Mouse (Mus musculus) lung, postnatal 0 days (tissue): ENCODE results near the gene Gata1. TPM values are rescaled to one million over a fixed set of nuclear protein-coding genes. Genes with fewer than 3 reads are reported as not detected.

ENCODE experiments used
- ATAC-seq: fragments of 200-750 bp; cut with Nextera tagmentation; 2 replicates; pipeline ENCODE4 v1.8.0; 2017; ENCODE audit warnings: moderate library complexity
- DNase-seq: peaks from one replicate; pipeline ENCODE4 v3.0.0-alpha.2; 2016; ENCODE audit warnings: low spot score
- H3K27ac ChIP-seq: fragments of 300-500 bp; sonication (generic); 2 replicates; pipeline ENCODE4 v1.5.1; 2014; ENCODE audit warnings: antibody characterized with exemption, mild to moderate bottlenecking, low read length, mixed read lengths
- H3K27me3 ChIP-seq: fragments of 300-500 bp; sonication (generic); replicated peaks from 2 replicates; pipeline ENCODE4 v1.6.1; 2014; ENCODE audit warnings: low read length, mixed read lengths; ENCODE audit not compliant: insufficient read depth
- H3K36me3 ChIP-seq: fragments of 300-500 bp; sonication (generic); 2 replicates; pipeline ENCODE4 v1.6.1; 2014; ENCODE audit warnings: low read length, mixed read lengths; ENCODE audit not compliant: insufficient read depth
- H3K4me1 ChIP-seq: fragments of 300-500 bp; sonication (generic); 2 replicates; pipeline ENCODE4 v1.6.1; 2014; ENCODE audit warnings: antibody characterized with exemption, low read depth, low read length, mixed read lengths; ENCODE audit not compliant: insufficient read depth
- H3K4me2 ChIP-seq: fragments of 300-500 bp; sonication (generic); replicated peaks from 2 replicates; pipeline ENCODE4 v1.6.1; 2014; ENCODE audit warnings: low read depth, mild to moderate bottlenecking, low read length, moderate library complexity, mixed read lengths
- H3K4me3 ChIP-seq: fragments of 300-500 bp; sonication (generic); 2 replicates; pipeline ENCODE4 v1.5.1; 2014; ENCODE audit warnings: low read depth, low read length
- H3K9ac ChIP-seq: fragments of 300-500 bp; sonication (generic); replicated peaks from 2 replicates; pipeline ENCODE4 v1.6.1; 2014; ENCODE audit warnings: low read depth, mild to moderate bottlenecking
- H3K9me3 ChIP-seq: fragments of 300-500 bp; sonication (generic); 2 replicates; pipeline ENCODE4 v1.6.1; 2016; ENCODE audit warnings: low read length, mixed read lengths
- CTCF ChIP-seq: IDR thresholded peaks from 2 replicates; pipeline ENCODE4 v1.5.1; 2016; ENCODE audit warnings: antibody characterized with exemption, mild to moderate bottlenecking
- EP300 ChIP-seq: IDR thresholded peaks from 2 replicates; pipeline ENCODE4 v1.6.1; 2016; ENCODE audit warnings: antibody characterized with exemption, mild to moderate bottlenecking, control low read depth
- WGBS: fragments of 180-500 bp; shearing (Covaris S2); extraction: QIAGEN DNeasy Blood & Tissue Kit; methylation state at CpG from one replicate; pipeline ENCODE4 v1.1.7; 2014; 5-methylcytosine and 5-hydroxymethylcytosine counted together
- polyA plus RNA-seq: library from polyadenylated mRNA; unstranded; fragments of >200 nt; fragmentation: Nextera tagmentation; extraction: Ambion mirVana; gene quantifications from 2 replicates; pipeline ENCODE4 v1.2.1, GENCODE M21; 2015

Gene Gata1
- polyA plus RNA-seq, 1 experiment from 2014 or later: 2.0 TPM

GRCm38 (mm10) chrX:7947900-7948492 is 29.9 kb downstream of the Gata1 start:
- H3K9ac ChIP-seq: 0 out of 2 replicates have a peak overlapping the region, but pooled peaks have one; percentile 44
- H3K4me2 ChIP-seq: peak overlapping the region; percentile 51
- peak; percentile 99 for ATAC-seq
- peak; percentile 96 for DNase-seq
- H3K27me3 ChIP-seq: no peaks in the 10 kb centered on the region
- H3K27ac ChIP-seq: no peak overlapping the region
- peak overlapping the region; percentile 36 for H3K4me3 ChIP-seq
- WGBS: 16% methylated on average over 34 of the region's 38 CpGs
- H3K9me3 ChIP-seq: no peaks in the 10 kb centered on the region
- H3K4me1 ChIP-seq: no peaks in the 10 kb centered on the region
- TF ChIP-seq CTCF: no peak
- TF ChIP-seq EP300: no peak
- no peaks in the 10 kb centered on the region for H3K36me3 ChIP-seq

- Histone ChIP-seq H3K4me2 (peak within 1 kb of the TSS; percentile 51), H3K4me3 (peak within 1 kb of the TSS; percentile 36), H3K4me1 (no peaks in the 10 kb centered on the region), H3K9ac (peak within 1 kb of the TSS; percentile 44; the same call in 1 of the 2 replicates), H3K27ac (no peak within 1 kb of the TSS), H3K9me3 (no peaks in the 10 kb centered on the region), H3K27me3 (no peaks in the 10 kb centered on the region), H3K36me3 (no peaks in the 10 kb centered on the region)
- TF ChIP-seq EP300 (no peak), CTCF (no peak)
- ATAC-seq: no peak; the same call in none of the 2 replicates
- DNase-seq: no peak
- WGBS: 13% methylated on average over 34 of the region's 37 CpGs
Measured at GRCm38 (mm10) chrX:7947108-7947899, 30.6 kb downstream of the Gata1 start, which contains the start of gene Hdac6. TSS of gene Hdac6 (minus strand) at chrX:7947889.

GRCm38 (mm10) chrX:7945618-7946017 is 32.3 kb downstream of the Gata1 start:
- WGBS: 66% methylated on average over 8 of the region's 8 CpGs

GRCm38 (mm10) chrX:7937667-7938066 is 40.2 kb downstream of the Gata1 start:
- H3K36me3 ChIP-seq: no peaks in the 10 kb centered on the region
- no peaks in the 10 kb centered on the region for H3K9me3 ChIP-seq
- no peak for ATAC-seq
- no peak overlapping the region for H3K9ac ChIP-seq
- TF ChIP-seq CTCF (no peak), EP300 (no peak)
- H3K4me1 ChIP-seq: no peaks in the 10 kb centered on the region
- H3K27me3 ChIP-seq: no peaks in the 10 kb centered on the region
- 89% methylated on average over 6 of the region's 6 CpGs for WGBS
- no peak for DNase-seq
- no peak overlapping the region for H3K27ac ChIP-seq
- H3K4me3 ChIP-seq: no peak overlapping the region
- no peak overlapping the region for H3K4me2 ChIP-seq

More at GRCm38 (mm10) chrX:7945618-7946017, 32.3 kb downstream of the Gata1 start:
- H3K4me3 ChIP-seq: no peak overlapping the region
- H3K4me2 ChIP-seq: no peak overlapping the region
- H3K27me3 ChIP-seq: no peaks in the 10 kb centered on the region
- DNase-seq (no peak), ATAC-seq (no peak)
- no peak for TF ChIP-seq CTCF
- TF ChIP-seq EP300: no peak
- no peak overlapping the region for H3K9ac ChIP-seq
- no peaks in the 10 kb centered on the region for H3K36me3 ChIP-seq
- no peak overlapping the region for H3K27ac ChIP-seq
- no peaks in the 10 kb centered on the region for H3K4me1 ChIP-seq
- H3K9me3 ChIP-seq: no peaks in the 10 kb centered on the region

GRCm38 (mm10) chrX:7936874-7937273 is 41.0 kb downstream of the Gata1 start:
- Histone ChIP-seq H3K36me3 (no peaks in the 10 kb centered on the region), H3K27ac (no peak overlapping the region), H3K27me3 (no peaks in the 10 kb centered on the region), H3K9ac (no peak overlapping the region), H3K4me1 (no peaks in the 10 kb centered on the region), H3K4me3 (no peak overlapping the region), H3K9me3 (no peaks in the 10 kb centered on the region), H3K4me2 (no peak overlapping the region)
- TF ChIP-seq CTCF: peak; percentile 23; the same call in 1 of the 2 replicates
- no peak for TF ChIP-seq EP300
- ATAC-seq (no peak), DNase-seq (no peak)
- 59% methylated on average over 10 of the region's 11 CpGs for WGBS

- TF ChIP-seq EP300: no peak
- TF ChIP-seq CTCF: no peak
- no peak within 1 kb of the TSS for H3K9ac ChIP-seq
- no peak within 1 kb of the TSS for H3K27ac ChIP-seq
- H3K27me3 ChIP-seq: 0 out of 2 replicates have a peak, but pooled peaks cover 2% of the 10 kb centered on the region
- WGBS: 14% methylated on average over 18 of the region's 19 CpGs
- no peaks in the 10 kb centered on the region for H3K4me1 ChIP-seq
- no peak for DNase-seq
- no peak within 1 kb of the TSS for H3K4me3 ChIP-seq
- H3K4me2 ChIP-seq: no peak within 1 kb of the TSS
- H3K9me3 ChIP-seq: no peaks in the 10 kb centered on the region
- ATAC-seq: no peak
- H3K36me3 ChIP-seq: no peaks in the 10 kb centered on the region
Measured at GRCm38 (mm10) chrX:7928270-7928790, 49.5 kb downstream of the Gata1 start, which contains the start of gene Eras. TSS of gene Eras (minus strand) at chrX:7928607.
